Mouse (Mus musculus): ENCODE data around the gene Gm28047.
A peak's percentile ranks its signal among the peaks of the same experiment; 100 is the strongest.

DNA sequence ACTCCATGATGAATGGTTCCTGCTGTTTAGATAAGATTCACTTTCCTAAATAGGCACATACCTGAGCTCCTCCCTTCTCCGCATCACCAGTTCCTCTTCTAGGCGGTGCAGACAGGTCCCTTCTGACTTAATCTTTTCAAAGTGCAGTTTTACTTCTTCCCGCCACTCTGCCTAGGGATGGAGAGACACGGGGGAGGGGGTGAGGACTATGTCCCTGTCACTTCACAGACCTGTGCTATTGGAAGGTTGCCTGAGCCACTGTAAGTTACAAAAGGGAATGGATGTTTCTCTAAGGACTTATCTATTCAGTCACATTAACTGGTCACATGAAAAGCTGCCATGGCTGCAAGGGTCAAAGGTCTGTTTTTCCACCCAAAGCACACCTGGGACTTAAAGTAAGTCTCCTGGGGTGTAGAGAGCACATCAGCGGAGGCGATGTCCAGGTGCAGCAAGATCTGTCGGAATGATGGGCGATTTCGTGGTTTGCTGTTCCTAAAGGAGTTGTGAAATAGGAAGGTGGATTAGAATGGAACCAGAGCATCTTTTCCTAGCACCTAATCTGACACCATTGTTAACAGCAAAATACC, 122.5 kb downstream of the Gm28047 start:
- TF ChIP-seq POLR2A (IDR thresholded peaks at IDR 0.05; ENCODE audit: insufficient read length, low read depth) (no peak), USF1 (IDR thresholded peaks at IDR 0.05; ENCODE audit: low read depth) (no peak), TCF12 (IDR thresholded peaks at IDR 0.05; ENCODE audit: insufficient read depth, poor library complexity, severe bottlenecking) (no peak), MYOG (IDR thresholded peaks at IDR 0.05; ENCODE audit: control insufficient read depth in 1 of 3, insufficient read depth in 1 of 3, insufficient read length in 2 of 3, low read depth in 2 of 3) (no peak), TCF3 (IDR thresholded peaks at IDR 0.05; ENCODE audit: insufficient read length, low read depth) (no peak), SRF (IDR thresholded peaks at IDR 0.05; ENCODE audit: control insufficient read depth, insufficient read length, low read depth) (no peak), MYOD1 (IDR thresholded peaks at IDR 0.05; ENCODE audit: control insufficient read depth in 1 of 3, insufficient read length in 2 of 3, low read depth in 2 of 3) (no peak), REST (IDR thresholded peaks at IDR 0.05; ENCODE audit: insufficient read depth, insufficient read length) (no peak), E2F4 (IDR thresholded peaks at IDR 0.05; ENCODE audit: insufficient read depth) (no peak), POLR2AphosphoS2 (IDR thresholded peaks at IDR 0.05; ENCODE audit: insufficient read length, low read depth) (peak; percentile 35)
